Mouse (Mus musculus): Measurements from ENCODE around the gene Olfr1475. TPM values are rescaled to one million over a fixed set of nuclear protein-coding genes. Genes with fewer than 3 reads are reported as not detected.
"Not testable (repeated sequence)": the region's sequence is repeated elsewhere in the genome, so short reads cannot be mapped to it uniquely, and the experiment has no call there.

Gene Olfr1475
- not detected in 2 replicates for polyA plus RNA-seq (2015; fragmentation: Nextera tagmentation; extraction: Ambion mirVana)

- H3K4me1 ChIP-seq (replicated peaks; ENCODE audit: control insufficient read depth, insufficient read depth, low read length): no peaks in the 10 kb centered on the region
- ATAC-seq: no peak
- no peaks in the 10 kb centered on the region for H3K9me3 ChIP-seq (ENCODE audit: control insufficient read depth)
- H3K27me3 ChIP-seq (replicated peaks; ENCODE audit: control insufficient read depth, insufficient read depth, low read length): no peaks in the 10 kb centered on the region
- no peak for TF ChIP-seq CTCF (IDR thresholded peaks at IDR 0.05; ENCODE audit: low read depth)
- H3K4me3 ChIP-seq (ENCODE audit: low read depth, low read length): no peak within 1 kb of the TSS
- H3K4me2 ChIP-seq (replicated peaks; ENCODE audit: low read depth): no peak within 1 kb of the TSS
- H3K9ac ChIP-seq (ENCODE audit: low read depth, low read length): no peak within 1 kb of the TSS
- H3K27ac ChIP-seq (ENCODE audit: low read depth, low read length): no peak within 1 kb of the TSS
- no peaks in the 10 kb centered on the region for H3K36me3 ChIP-seq (ENCODE audit: control insufficient read depth, insufficient read depth)
Observed at GRCm38 (mm10) chr19:13480096-13480495, at the start of gene Olfr1475. Gene Olfr1475 (minus strand): TSS chr19:13480196.

DNA sequence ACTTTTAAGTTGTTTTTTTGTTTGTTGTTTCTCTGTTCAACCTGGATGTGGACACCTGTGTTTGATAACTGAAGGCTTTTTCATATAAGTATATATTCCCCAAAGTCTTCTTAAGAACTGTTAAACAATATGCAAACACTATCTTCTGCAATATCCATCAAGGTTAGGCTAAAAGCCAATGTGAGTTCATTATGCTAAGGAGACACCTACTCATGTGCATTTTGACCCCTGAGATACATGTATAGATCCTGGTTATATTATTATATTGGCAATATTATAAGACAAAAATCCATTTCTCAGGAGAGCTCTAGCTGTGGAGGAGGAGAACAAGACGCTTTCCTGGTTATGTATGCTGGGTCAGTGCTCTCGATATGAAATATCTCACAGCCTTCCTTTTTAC lies 47.6 kb upstream of the Olfr1475 start, which contains the start of gene Olfr1480:
Olfr1480 (plus strand) TSS at position 301 of the 400 bp plus-strand sequence.
- Histone ChIP-seq H3K9me3 (ENCODE audit: control insufficient read depth) (no peaks in the 10 kb centered on the region), H3K4me2 (replicated peaks; ENCODE audit: low read depth) (no peak within 1 kb of the TSS), H3K4me1 (replicated peaks; ENCODE audit: control insufficient read depth, insufficient read depth, low read length) (no peaks in the 10 kb centered on the region), H3K4me3 (ENCODE audit: low read depth, low read length) (no peak within 1 kb of the TSS), H3K9ac (ENCODE audit: low read depth, low read length) (no peak within 1 kb of the TSS), H3K36me3 (ENCODE audit: control insufficient read depth, insufficient read depth) (no peaks in the 10 kb centered on the region), H3K27ac (ENCODE audit: low read depth, low read length) (no peak within 1 kb of the TSS), H3K27me3 (replicated peaks; ENCODE audit: control insufficient read depth, insufficient read depth, low read length) (no peaks in the 10 kb centered on the region)
- no peak for TF ChIP-seq CTCF (IDR thresholded peaks at IDR 0.05; ENCODE audit: low read depth)
- no peak for ATAC-seq
- WGBS: 82% methylated on average over 2 of the region's 2 CpGs

DNA sequence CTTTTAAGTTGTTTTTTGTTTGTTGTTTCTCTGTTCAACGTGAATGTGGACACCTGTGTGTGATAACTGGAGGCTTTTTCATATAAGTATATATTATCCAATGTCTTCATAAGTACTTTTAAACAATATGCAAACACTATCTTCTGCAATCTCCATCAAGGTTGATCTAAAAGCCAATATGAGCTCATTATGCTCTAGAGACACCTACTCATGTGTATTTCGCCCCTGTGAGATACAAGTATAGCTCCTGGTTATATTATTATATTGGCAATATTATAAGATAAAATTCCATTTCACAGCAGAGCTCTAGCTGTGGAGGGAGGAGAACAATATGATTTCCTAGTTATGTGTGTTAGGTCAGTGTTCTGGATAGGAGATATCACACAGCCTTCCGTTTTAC lies 20.2 kb upstream of the Olfr1475 start, which contains the start of gene Olfr1477:
Olfr1477 (plus strand) TSS at position 301 of the 400 bp plus-strand sequence.
- ATAC-seq: no peak
- no peak within 1 kb of the TSS for H3K4me3 ChIP-seq (ENCODE audit: low read depth, low read length)
- no peak within 1 kb of the TSS for H3K4me2 ChIP-seq (replicated peaks; ENCODE audit: low read depth)
- TF ChIP-seq CTCF (IDR thresholded peaks at IDR 0.05; ENCODE audit: low read depth): no peak
- H3K27me3 ChIP-seq (replicated peaks; ENCODE audit: control insufficient read depth, insufficient read depth, low read length): no peaks in the 10 kb centered on the region
- no peak within 1 kb of the TSS for H3K27ac ChIP-seq (ENCODE audit: low read depth, low read length)
- H3K36me3 ChIP-seq (ENCODE audit: control insufficient read depth, insufficient read depth): no peaks in the 10 kb centered on the region
- 70% methylated on average over 3 of the region's 3 CpGs for WGBS
- no peak within 1 kb of the TSS for H3K9ac ChIP-seq (ENCODE audit: low read depth, low read length)
- H3K9me3 ChIP-seq (ENCODE audit: control insufficient read depth): no peaks in the 10 kb centered on the region; the same call in 1 of the 2 replicates
- no peaks in the 10 kb centered on the region for H3K4me1 ChIP-seq (replicated peaks; ENCODE audit: control insufficient read depth, insufficient read depth, low read length)

- H3K4me1 ChIP-seq (replicated peaks; ENCODE audit: control insufficient read depth, insufficient read depth, low read length); H3K9me3 ChIP-seq (ENCODE audit: control insufficient read depth); H3K36me3 ChIP-seq (ENCODE audit: control insufficient read depth, insufficient read depth); H3K27me3 ChIP-seq (replicated peaks; ENCODE audit: control insufficient read depth, insufficient read depth, low read length); H3K4me3 ChIP-seq (ENCODE audit: low read depth, low read length); H3K4me2 ChIP-seq (replicated peaks; ENCODE audit: low read depth); ATAC-seq; H3K9ac ChIP-seq (ENCODE audit: low read depth, low read length); H3K27ac ChIP-seq (ENCODE audit: low read depth, low read length): not testable (repeated sequence)
- 76% methylated on average over 4 of the region's 4 CpGs for WGBS
Observed at GRCm38 (mm10) chr19:13469265-13469664, 10.7 kb downstream of the Olfr1475 start, which contains the start of gene Olfr1474. Gene Olfr1474 (plus strand): TSS chr19:13469565.

GRCm38 (mm10) chr19:13455986-13456385 lies 24.0 kb downstream of the Olfr1475 start, which contains the start of gene Olfr1472:
Gene Olfr1472 (minus strand): TSS chr19:13456086.
- H3K4me1 ChIP-seq (replicated peaks; ENCODE audit: control insufficient read depth, insufficient read depth, low read length): no peaks in the 10 kb centered on the region
- no peak for ATAC-seq
- no peak within 1 kb of the TSS for H3K4me3 ChIP-seq (ENCODE audit: low read depth, low read length)
- 79% methylated on average over 1 of the region's 1 CpGs for WGBS
- H3K9me3 ChIP-seq (ENCODE audit: control insufficient read depth): no peaks in the 10 kb centered on the region
- no peaks in the 10 kb centered on the region for H3K36me3 ChIP-seq (ENCODE audit: control insufficient read depth, insufficient read depth)
- no peak within 1 kb of the TSS for H3K4me2 ChIP-seq (replicated peaks; ENCODE audit: low read depth)
- no peaks in the 10 kb centered on the region for H3K27me3 ChIP-seq (replicated peaks; ENCODE audit: control insufficient read depth, insufficient read depth, low read length)
- H3K9ac ChIP-seq (ENCODE audit: low read depth, low read length): no peak within 1 kb of the TSS
- no peak within 1 kb of the TSS for H3K27ac ChIP-seq (ENCODE audit: low read depth, low read length)
- no peak for TF ChIP-seq CTCF (IDR thresholded peaks at IDR 0.05; ENCODE audit: low read depth)

GRCm38 (mm10) chr19:13443109-13443508 lies 36.9 kb downstream of the Olfr1475 start, which contains the start of gene Olfr1471:
Gene Olfr1471 (plus strand): TSS chr19:13443409.
- not testable (repeated sequence) for H3K36me3 ChIP-seq (ENCODE audit: control insufficient read depth, insufficient read depth); H3K4me1 ChIP-seq (replicated peaks; ENCODE audit: control insufficient read depth, insufficient read depth, low read length); H3K9me3 ChIP-seq (ENCODE audit: control insufficient read depth); H3K9ac ChIP-seq (ENCODE audit: low read depth, low read length); H3K4me2 ChIP-seq (replicated peaks; ENCODE audit: low read depth); ATAC-seq; H3K4me3 ChIP-seq (ENCODE audit: low read depth, low read length); H3K27me3 ChIP-seq (replicated peaks; ENCODE audit: control insufficient read depth, insufficient read depth, low read length); H3K27ac ChIP-seq (ENCODE audit: low read depth, low read length)
- 65% methylated on average over 2 of the region's 2 CpGs for WGBS

Other genes with a start within 250 kb of the Olfr1475 start
- gene Olfr1463, start 248.9 kb downstream of the Olfr1475 start, polyA plus RNA-seq (2015; fragmentation: Nextera tagmentation; extraction: Ambion mirVana): not detected in 2 replicates
- not detected in 2 replicates for gene Olfr1465, start 164.7 kb downstream of the Olfr1475 start, polyA plus RNA-seq (2015; fragmentation: Nextera tagmentation; extraction: Ambion mirVana)
- not detected in 2 replicates for gene Olfr1466, start 141.3 kb downstream of the Olfr1475 start, polyA plus RNA-seq (2015; fragmentation: Nextera tagmentation; extraction: Ambion mirVana)
- gene Olfr1467, start 118.0 kb downstream of the Olfr1475 start, polyA plus RNA-seq (2015; fragmentation: Nextera tagmentation; extraction: Ambion mirVana): not detected in 2 replicates
- gene Olfr1469, start 72.3 kb downstream of the Olfr1475 start, polyA plus RNA-seq (2015; fragmentation: Nextera tagmentation; extraction: Ambion mirVana): not detected in 2 replicates
- gene Olfr1471, start 36.8 kb downstream of the Olfr1475 start, polyA plus RNA-seq (2015; fragmentation: Nextera tagmentation; extraction: Ambion mirVana): not detected in 2 replicates
- gene Olfr1472, start 24.1 kb downstream of the Olfr1475 start, polyA plus RNA-seq (2015; fragmentation: Nextera tagmentation; extraction: Ambion mirVana): not detected in 2 replicates
- gene Olfr1474, start 10.6 kb downstream of the Olfr1475 start, polyA plus RNA-seq (2015; fragmentation: Nextera tagmentation; extraction: Ambion mirVana): not detected in 2 replicates
- gene Olfr1477, start 20.4 kb upstream of the Olfr1475 start, polyA plus RNA-seq (2015; fragmentation: Nextera tagmentation; extraction: Ambion mirVana): not detected in 2 replicates
- not detected in 2 replicates for gene Olfr1480, start 47.7 kb upstream of the Olfr1475 start, polyA plus RNA-seq (2015; fragmentation: Nextera tagmentation; extraction: Ambion mirVana)
- gene Olfr1484, start 103.3 kb upstream of the Olfr1475 start, polyA plus RNA-seq (2015; fragmentation: Nextera tagmentation; extraction: Ambion mirVana): not detected in 2 replicates
- gene Olfr1487, start 137.2 kb upstream of the Olfr1475 start, polyA plus RNA-seq (2015; fragmentation: Nextera tagmentation; extraction: Ambion mirVana): not detected in 2 replicates
- gene Olfr1489, start 151.4 kb upstream of the Olfr1475 start, polyA plus RNA-seq (2015; fragmentation: Nextera tagmentation; extraction: Ambion mirVana): not detected in 2 replicates
- gene Olfr1490, start 170.9 kb upstream of the Olfr1475 start, polyA plus RNA-seq (2015; fragmentation: Nextera tagmentation; extraction: Ambion mirVana): not detected in 2 replicates
- gene Olfr1491, start 217.1 kb upstream of the Olfr1475 start, polyA plus RNA-seq (2015; fragmentation: Nextera tagmentation; extraction: Ambion mirVana): not detected in 2 replicates
- not detected in 2 replicates for gene Olfr1493-ps1, start 243.1 kb upstream of the Olfr1475 start, polyA plus RNA-seq (2015; fragmentation: Nextera tagmentation; extraction: Ambion mirVana)

Data from intestine, postnatal 0 days (tissue).